Mouse (Mus musculus): ENCODE measurements at regions not wholly inside any gene's neighbourhood (a gene's known extent, or its start where the extent isn't known, plus 50 kb on each side); places are given as distances from the start of the nearest gene placed in this dataset.

- no peak for TF ChIP-seq CTCF (IDR thresholded peaks at IDR 0.05; ENCODE audit: extremely low read depth, insufficient read depth, low read length)
- TF ChIP-seq POLR2A (IDR thresholded peaks at IDR 0.05; ENCODE audit: extremely low read depth, insufficient read depth, low read length), result no peak
These were observed 246.0 kb upstream of the Klf6 start for GRCm38 (mm10) chr13:5615327-5615726.
